Mouse (Mus musculus) heart, adult 8-10 months (tissue): ENCODE measurements around the gene Gm44790. TPM values are rescaled to one million over a fixed set of nuclear protein-coding genes. Genes with fewer than 3 reads are reported as not detected.
"Not testable (repeated sequence)": the region's sequence is repeated elsewhere in the genome, so short reads cannot be mapped to it uniquely, and the experiment has no call there.

Experiments used
- DNase-seq: peaks from one replicate; pipeline ENCODE4 v3.0.0; 2022; ENCODE audit warnings: low spot score
- total RNA-seq, 4 experiments: library from RNA; stranded (reverse); gene quantifications; 2 replicates each; pipeline ENCODE4 v1.2.4; 2022

The Gm44790 gene
- 1 to 10 TPM in 1 of 4 experiments, under 1 TPM in 1, not detected in 2; 0.47 to 3.2 TPM for total RNA-seq

DNA sequence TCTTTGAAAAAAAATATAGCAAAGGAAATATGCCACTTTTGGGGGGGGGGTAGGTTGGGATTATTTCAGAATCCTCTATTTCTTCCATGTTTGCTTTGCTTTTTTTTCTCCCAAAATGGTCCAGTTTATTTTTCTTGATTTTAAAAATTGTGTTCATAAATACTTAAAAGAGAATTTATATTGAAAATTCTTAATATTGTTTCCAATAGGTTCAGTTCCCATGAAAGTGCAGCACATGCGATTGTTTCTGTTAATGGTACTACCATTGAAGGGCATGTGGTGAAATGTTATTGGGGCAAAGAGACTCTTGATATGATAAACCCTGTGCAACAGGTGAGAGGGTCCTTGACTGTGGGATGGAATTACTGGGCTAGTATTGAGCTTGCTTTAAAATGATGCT lies at the start of gene Gm44790:
TSS of gene Gm44790 (plus strand) at position 301 of the 400 bp plus-strand sequence.
- no peak for DNase-seq

DNA sequence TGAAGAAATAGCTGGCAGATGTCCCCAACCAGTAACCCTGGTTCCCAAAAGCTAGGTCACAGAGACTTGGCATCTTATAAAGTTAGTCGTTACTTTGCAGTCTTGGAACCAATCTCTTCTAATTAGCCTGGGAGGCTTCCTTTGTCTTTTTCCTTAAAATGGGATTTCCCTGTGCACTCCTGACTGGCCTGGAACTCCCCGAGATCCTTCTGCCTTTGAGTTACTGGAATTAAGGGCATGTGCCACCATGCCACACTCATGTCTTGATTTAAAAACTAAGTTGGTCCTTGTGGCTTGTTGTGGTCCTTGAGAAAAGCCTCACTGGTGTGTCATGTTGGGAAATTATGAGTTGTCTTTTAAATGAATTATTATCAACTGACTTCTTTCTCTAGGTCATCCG lies 48.1 kb upstream of the Gm44790 start:
- DNase-seq, result no peak

DNA sequence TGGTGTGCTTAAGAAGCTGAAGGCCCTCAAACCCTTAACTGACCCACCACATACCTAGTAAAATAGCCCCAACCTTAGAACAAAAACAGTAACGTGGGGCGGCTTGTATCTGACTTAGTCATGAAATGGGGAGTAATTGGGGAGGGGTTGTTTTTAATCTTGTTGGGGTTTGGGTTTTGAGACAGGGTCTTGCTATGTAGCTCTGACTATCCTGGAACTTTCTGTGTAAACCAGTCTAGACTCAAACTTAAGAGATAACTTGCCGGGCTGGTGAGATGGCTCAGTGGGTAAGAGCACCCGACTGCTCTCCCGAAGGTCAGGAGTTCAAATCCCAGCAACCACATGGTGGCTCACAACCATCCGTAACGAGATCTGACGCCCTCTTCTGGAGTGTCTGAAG lies 46.3 kb upstream of the Gm44790 start:
- DNase-seq, result not testable (repeated sequence)

DNA sequence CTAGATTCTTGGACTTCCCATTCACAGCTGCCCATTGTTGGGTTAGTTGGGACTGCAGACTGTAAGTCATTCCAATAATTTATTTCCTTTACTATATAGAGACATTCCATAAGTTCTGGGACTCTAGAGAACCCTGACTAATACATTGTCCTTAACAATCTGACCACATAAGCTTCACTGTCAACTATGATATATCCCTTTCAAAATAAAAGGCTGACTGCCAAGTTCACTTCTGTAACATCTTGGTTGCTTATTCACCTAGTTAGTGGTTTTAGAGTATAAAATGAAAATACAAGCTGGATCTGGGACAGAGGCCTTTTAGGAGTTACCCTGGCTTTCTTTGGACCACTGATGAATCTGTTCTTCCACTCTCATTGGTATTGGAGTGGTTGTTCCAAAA lies 43.9 kb upstream of the Gm44790 start:
- DNase-seq, result no peak

DNA sequence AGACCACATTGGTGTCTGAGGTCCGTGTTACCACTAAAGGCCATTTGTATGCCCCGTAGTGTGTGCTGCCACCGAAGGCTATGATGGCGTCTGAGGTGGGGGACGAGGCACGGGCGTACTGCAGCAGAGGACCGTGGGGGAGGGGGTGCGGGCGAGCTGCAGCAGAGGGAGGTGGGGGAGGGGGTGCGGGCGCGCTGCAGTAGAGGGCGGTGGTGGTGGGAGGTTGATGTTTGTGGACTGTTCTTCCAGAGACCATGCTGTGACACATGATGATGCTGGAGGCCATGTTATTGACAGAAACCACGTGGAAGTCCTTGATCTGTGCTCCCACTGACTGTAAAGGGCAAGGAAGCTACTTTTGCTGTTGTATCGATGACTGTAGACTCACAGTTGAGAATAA lies 43.1 kb upstream of the Gm44790 start:
- no peak for DNase-seq

DNA sequence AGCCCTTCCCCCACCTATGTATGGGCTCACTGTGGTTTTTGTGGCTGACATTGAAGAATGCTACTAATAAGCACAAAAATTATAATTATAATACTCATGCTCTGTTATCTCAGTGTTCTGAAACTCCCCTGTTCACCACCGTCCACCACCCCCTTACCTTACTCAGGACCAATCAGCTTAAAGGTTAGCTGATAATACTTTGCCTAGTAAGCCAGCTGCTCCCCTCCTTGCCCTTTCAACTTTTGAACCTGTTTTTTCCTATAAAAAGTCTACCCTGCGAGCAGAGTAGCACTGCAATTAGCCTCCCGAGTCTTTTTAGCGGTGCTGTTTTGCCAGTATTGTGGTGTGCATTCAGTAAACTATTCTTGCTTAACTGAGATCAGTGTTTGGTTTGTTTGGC lies 41.8 kb upstream of the Gm44790 start:
- DNase-seq, result no peak

DNA sequence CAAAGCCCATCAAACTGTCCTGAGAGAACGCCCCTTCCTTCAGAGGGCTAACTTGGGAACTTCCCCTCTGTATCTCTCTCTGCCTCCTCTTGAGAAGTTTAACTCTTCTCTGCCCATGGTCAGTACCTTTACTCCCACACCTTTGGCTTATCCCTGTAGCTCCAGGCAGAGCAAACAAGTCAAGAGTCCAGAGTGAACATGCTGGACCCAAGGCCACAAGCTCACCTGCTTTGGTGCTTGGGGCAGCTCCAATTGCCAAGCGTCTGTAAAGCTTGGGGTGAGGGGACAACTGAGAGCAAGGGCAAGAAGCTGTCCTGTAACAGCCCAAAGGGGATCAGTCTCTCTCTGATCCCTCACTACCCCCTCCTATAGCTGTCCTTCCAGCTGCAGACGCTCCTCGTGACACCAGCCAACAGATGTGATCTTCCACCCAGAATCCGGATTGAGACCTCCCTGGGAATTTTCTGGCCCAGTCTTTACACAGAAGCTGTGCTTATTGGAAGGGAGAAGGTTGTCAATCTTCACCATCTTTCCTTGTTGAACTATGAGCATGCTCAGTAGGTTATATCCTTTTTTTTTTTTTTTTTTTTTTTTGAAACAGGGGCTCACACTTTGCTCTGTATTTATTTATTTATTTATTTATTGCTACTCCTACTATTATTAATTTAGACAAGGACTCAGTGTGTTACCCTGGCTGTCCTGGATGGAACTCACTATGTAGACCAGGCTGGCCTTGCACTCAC lies 40.9 kb upstream of the Gm44790 start:
- no peak for DNase-seq

DNA sequence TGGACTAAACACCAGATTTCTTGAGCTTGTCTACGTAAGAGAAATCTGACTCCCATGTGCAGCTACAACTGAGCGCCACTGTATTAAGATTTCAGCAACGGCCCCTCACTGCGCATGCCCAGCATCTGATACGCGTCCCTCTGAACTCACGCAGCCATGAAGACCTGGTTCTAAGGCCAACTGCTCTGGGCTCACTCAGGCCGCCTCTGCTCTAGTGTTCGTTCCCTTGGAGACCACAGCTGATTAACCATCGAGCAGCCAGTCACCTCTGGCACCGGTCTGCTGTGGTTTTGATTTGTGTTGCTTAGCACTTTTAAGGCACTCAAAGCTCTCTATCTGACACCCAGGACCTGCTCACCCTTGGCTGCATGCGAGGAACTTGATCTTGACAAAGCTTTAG lies 39.1 kb upstream of the Gm44790 start:
- no peak for DNase-seq

DNA sequence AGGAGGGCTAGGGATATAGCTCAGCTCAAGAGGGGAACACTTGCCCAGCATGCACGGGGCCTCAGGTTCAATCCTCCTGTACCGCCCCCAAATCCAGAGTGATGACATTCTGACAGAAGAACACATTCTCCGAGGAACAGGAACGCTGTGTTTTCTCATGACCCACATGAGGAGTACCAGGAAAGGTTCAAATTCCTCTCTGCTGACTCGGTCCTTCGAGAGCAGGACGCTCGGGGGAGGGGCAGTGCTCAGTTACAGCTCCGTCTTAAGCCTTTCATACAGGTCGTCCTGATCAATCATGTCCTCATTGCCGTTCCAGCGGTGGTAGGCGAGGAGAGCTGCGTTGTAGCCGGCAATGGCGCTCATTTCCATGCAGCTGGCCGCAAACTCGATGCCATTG lies 38.0 kb upstream of the Gm44790 start:
- DNase-seq, result no peak

DNA sequence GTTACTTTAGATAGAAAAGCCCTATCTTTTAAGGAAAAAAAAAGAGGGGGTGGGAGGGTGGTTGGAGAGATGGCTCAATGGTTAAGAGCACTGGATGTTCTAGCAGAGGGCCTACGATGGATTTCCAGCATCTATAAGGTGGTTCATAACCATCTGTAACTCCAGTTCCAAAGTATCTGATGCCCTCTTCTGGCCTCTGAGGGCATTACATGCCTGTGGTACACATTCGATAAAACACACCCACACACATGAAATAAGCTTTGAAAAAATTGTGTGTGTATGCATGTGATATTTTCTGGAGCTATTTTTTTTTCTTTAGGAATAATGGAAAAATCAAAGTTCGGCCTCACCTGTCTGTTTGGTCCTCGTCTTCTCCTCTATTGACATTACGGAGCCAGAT lies 35.1 kb upstream of the Gm44790 start:
- DNase-seq, result no peak

DNA sequence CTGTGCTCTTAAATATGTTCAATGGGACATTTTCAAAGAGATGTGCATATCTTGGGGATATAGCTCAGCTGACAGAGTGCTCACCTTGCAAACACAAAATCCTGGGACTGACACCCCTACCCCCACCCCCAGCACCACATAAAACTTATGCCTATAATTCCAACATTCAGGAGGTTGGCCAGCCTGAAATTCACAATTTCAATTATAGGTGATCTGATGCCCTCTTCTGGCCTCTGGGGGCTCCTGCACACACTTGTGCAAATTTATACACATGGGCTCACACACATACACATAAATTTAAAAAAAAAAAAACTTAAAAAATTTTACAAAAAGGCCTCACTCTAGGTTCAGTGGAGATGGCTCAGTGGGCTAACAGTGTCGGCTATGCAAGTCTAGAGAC lies 33.3 kb upstream of the Gm44790 start:
- no peak for DNase-seq

DNA sequence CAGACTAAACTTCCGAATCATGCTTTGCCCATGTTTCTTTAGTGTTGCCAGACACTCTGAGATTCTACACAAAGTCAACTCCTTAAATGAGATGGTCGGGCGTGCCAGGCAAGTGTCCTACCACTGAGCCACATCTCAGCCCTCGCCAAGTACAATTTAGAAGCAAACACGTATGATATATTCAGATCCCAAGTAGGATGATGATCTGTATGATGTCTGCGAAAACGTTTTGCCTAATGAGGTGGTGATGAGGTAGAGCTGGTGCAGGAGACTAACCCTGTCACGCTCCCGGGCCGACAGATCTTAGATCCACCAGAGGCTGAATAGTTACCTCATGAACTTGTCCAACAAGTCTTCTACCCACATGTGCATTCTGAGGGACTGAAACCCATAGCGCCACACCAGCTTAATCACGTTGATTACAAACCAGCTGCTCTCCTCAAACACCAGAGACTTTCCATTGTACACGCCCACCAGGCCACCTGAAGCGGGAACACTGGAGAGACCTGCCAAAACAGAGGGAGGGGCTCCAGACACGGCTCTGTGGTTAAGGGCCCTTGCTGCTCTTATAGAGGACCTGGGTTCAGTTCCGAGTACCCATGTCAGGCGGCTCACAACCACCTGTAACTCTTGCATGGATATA lies 32.3 kb upstream of the Gm44790 start:
- no peak for DNase-seq

DNA sequence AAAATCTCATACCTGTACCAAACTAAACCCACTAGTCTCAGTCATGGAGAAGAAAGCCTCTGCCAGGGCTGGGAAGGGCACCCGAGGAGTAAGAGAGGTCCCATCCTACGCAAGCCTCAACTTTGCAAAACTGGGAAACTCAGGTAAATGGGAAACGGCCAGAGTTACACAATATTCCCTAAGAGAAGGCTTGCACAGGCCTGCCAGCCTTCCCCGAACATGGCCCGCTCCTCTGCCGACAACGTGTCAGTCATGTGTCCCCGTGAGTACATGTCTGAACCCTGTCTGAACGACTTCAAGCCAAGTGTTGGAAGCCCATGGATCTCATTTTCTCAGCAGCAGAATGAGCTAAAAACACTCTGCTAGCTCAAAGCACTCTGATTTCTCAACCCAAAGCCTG lies 31.4 kb upstream of the Gm44790 start:
- DNase-seq, result no peak

DNA sequence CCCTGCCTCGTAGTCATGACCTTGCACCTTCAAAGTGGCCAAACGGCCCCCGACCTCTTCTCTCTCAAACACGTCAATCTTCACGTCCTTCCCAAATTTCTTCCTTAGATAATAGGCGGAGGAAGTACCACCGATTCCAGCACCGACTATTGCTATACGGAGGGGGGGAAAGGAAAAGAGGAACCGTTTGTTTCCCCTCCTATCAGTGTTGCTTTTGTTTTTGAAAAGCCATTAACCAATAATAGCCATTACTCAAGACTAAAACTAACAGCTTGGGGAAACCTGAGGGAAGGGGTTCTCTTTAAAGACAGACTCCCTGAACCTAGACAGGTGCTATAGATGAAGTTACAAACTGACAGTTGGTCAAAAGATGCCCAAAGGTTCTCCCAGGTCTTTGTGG lies 30.5 kb upstream of the Gm44790 start:
- DNase-seq, result no peak

DNA sequence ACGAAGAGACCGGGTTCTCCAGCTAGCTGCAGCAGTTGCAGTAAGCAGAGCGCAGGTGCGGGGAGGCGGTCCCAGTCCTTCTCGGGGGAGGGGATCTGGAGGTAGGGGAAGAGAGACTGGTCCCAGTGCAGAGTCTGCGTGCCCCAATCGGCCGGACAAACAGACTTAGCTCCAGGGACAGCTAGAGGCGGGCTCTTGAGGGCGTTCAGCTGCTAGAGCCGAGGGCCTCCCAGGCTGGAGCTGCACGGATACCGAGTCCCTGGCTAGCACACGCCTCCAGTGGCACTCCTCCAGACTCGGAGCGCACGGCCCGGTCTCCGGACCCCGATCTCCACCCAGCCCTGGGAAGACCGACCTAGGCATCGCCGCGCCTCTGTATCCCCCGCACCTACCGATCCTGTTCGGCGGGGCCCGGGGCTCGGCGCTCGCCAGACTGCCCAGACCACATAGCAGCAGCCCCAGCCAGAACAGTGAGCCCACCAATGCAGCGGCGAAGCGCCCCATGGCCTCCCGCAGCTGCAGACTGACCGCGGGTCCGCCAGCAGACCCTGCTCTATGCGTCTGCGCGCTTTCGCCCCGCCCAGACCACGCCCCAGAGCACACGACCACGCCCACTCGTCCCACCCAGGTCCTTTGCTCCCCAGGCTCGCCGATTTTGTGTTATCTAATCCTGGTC lies 29.7 kb upstream of the Gm44790 start, which contains the start of gene Pcyox1:
TSS of gene Pcyox1 (minus strand) at position 574 of the 676 bp plus-strand sequence.
- DNase-seq, result peak; percentile 88

DNA sequence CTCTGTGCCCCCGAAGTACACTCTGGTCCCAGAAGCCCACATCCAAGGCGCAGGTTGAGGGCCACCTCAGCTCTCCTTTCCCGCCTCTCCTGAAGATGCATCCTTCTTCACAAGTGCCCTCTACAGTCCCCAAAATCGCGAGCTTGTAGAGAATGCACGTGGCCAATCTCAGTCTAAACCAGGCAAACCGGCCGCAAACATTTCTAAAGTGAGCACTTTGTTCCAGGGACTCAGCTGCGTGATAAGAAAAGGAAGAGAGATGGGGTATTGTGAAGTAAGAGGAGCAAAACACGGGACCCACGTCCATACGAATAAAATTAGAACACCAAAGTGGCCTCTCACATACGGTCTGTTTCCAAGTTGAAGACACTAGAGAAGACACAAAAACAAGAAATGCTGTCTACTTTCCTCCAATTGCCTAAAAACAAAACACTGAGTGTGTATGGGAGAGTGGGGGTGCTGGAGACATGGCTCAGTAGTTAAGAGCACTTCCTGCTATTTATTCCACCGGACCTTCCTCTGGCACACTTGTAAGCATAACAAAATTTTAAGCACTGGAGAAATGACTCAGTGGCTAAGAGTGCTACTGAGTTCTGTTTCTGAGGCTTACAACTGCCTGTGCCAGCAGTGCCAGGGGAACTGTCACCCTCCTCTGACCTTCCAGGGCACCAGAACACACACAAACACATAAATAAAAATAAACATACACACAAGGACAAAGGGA lies 29.0 kb upstream of the Gm44790 start:
- no peak for DNase-seq

DNA sequence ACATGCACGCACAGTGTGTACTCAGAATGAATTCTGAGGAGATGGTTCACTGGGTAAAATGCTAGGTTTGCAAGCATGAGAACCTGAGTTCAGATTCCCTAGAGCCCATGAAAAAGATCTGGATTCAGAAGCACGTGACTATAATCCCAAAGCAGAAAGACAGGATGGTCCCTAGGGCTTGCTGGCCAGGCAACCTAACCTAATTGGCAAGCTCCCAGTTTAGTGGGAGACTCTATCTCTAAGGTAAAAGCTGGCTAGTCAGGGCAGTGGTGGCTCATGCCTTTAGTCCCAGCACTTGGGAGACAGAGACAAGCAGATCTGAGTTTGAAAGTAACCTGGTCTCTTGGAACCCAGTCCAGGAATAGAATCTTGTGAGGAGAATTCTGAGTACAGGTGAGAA lies 27.5 kb upstream of the Gm44790 start:
- no peak for DNase-seq

DNA sequence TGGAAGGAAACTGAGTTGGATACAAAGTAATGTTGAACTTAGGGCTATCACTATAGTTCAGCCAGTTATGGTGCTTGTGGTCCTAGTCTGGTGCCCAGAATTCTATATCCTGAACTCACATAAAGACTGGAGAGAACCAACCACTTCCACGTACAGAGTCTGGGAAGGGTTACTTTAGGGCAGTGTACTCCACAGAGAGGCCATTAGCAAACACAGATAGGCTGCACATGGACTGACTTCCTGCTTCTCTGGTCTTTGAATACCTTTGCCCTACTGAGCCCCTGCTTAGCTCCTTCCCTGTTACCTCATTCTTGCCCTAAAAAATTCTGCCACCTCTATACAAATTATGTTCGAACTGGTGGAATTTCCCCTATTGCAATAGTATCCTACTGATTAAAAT lies 26.5 kb upstream of the Gm44790 start:
- DNase-seq, result no peak

DNA sequence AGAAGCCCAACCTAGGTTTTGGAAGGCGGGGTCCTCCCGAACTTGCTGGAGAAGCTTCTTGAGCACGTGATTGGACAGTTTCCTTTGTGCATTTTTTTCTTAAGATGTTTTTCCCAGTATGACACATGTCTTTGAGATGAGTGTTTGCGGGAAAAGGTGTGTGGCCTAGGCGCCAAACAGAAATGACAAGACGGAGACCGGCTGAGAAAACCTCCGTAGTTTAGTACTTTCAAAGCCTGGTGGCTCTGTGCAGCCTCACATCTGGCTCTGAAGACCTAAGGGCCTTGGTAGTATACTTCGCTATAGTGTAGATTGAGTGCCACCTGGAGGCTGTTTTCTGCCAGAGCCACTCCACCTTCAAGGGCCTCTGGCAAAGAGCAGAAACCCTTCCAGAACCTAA lies 25.5 kb upstream of the Gm44790 start:
- DNase-seq, result peak; percentile 75

DNA sequence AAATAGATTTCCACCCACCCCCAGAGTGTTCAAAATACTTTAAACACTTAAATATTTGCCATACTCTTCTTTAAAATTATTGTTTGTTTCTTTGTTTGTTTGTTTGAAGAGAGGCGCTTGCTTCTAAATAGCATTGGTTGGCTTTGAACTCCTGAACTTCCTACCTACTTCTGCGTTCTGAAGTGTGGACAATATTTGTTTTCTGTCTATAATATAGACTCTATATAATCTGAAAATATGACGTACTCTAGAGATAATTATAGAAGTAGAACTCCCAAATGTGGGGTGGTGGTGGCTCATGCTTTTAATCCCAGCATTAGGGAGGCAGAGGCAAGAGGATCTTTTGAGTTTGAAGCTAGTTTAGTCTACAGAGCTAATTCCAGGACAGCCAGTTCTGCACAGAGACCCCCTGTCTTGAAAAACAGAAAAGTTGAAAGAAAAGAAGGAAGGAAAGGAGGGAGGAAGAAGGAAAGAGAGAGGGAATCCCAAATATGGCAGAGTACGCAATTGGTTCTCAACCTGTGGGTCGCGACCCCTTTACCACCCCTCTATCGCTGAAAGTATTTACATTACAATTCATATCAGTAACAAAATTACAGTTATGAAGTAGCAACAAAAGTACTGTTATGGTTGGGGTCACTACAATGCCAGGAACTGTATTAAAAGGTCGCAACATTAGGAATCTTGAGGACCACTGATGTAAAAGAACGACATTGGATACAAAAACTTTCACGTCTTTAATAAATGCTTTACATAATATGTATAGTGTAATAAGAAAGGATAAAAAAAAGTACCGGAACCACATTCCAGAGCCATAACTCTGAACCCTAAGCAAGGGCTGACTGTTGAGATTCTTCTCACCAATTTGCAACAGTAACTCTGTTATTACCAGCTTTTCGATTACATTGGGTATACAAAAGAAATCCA lies 23.5 kb upstream of the Gm44790 start:
- no peak for DNase-seq

DNA sequence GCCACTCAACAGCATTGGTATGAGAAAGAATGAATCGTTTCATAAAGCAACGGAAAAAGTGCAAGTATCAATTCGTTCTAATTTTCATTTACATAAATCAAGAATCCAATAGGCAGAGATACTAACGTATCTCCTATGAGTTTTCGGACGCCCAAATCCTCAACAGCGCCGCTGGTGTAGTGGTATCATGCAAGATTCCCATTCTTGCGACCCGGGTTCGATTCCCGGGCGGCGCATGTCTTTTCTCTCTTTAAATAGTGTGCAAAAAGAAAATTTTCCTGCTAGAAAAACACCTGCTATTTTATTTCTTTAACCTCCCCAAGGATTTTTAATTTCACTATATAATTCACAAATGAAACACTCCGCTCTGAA lies 22.7 kb upstream of the Gm44790 start:
- DNase-seq, result peak; percentile 93
